Mouse (Mus musculus) left cerebral cortex, adult 2 months (tissue): ENCODE results near the gene Best1. TPM values are rescaled to one million over a fixed set of nuclear protein-coding genes. Genes with fewer than 3 reads are reported as not detected.
A peak's percentile ranks its signal among the peaks of the same experiment; 100 is the strongest.

Experiments
- DNase-seq, 2 experiments: peaks; one replicate each; pipeline ENCODE4 v3.0.0; 2021 to 2022; ENCODE audit warnings: low spot score in 2 of 2, mixed read lengths in 1 of 2; ENCODE audit errors: extremely low spot score in 1 of 2
- H3K27ac ChIP-seq: fragments of 200-600 bp; 2 replicates; pipeline ENCODE4 v1.8.1; 2022
- H3K4me3 ChIP-seq: fragments of 200-600 bp; 2 replicates; pipeline ENCODE4 v1.8.1; 2022
- CTCF ChIP-seq: fragments of 200-600 bp; IDR thresholded peaks from 2 replicates; pipeline ENCODE4 v1.8.1; 2022; ENCODE audit warnings: antibody characterized with exemption, mild to moderate bottlenecking, moderate library complexity
- intact Hi-C: fragments of 180-260 bp; cut with DNase I; formaldehyde crosslinking; loops from one replicate; pipeline ENCODE4 v1.15.1; 2025
- total RNA-seq, 2 experiments: library from RNA; stranded (reverse); gene quantifications; 2 replicates each; pipeline ENCODE4 v1.2.3; 2021

Gene Best1
- total RNA-seq, 2 experiments from 2014 or later, result 0.49 to 0.75 TPM

DNA sequence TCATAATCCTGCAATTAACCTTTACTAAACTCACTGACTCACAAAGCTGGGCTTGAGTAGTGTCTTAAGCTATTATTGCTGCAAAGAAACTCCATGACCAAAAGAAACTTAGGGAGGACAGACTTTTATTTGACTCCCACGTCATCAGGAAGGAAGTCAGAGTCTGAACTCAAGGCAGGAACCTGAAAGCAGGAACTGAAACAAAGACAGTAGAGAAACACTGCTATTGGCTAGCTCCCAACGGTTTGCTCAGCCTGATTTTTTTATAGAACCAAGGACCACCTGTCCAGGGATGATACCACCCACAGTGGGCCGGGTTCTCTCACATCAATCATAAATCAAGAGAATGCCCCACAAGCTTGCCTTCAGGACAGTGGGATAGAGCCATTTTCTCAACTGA, 49.0 kb downstream of the Best1 start:
- Histone ChIP-seq H3K4me3 (no peak overlapping the region), H3K27ac (peak overlapping the region; percentile 28; the same call in 1 of the 2 replicates)
- intact Hi-C loops, result no loop called here
- no peak for DNase-seq
- TF ChIP-seq CTCF, result no peak

DNA sequence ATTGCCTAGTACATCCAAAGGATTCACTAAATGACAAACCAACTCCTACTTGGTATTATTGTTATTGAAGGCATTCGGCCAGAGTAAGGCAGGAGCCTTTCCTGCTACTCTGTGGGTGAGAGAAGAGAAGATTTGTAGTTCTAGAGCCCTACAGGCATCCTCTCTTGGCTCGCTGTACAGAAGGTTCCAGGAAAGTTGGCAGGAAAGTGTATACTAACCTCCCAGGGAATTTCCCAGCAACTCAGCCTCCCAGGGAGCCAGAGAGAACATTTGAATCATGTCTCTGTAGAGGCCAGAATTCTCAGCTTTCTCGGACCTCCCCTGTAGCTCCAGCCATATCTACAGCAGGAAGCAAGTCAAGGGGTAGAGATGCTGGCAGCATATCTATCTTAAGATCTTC, 54.4 kb downstream of the Best1 start:
- 0 out of 2 replicates have a peak overlapping the region, but pooled peaks have one; percentile 40 for H3K27ac ChIP-seq
- no peak for TF ChIP-seq CTCF

DNA sequence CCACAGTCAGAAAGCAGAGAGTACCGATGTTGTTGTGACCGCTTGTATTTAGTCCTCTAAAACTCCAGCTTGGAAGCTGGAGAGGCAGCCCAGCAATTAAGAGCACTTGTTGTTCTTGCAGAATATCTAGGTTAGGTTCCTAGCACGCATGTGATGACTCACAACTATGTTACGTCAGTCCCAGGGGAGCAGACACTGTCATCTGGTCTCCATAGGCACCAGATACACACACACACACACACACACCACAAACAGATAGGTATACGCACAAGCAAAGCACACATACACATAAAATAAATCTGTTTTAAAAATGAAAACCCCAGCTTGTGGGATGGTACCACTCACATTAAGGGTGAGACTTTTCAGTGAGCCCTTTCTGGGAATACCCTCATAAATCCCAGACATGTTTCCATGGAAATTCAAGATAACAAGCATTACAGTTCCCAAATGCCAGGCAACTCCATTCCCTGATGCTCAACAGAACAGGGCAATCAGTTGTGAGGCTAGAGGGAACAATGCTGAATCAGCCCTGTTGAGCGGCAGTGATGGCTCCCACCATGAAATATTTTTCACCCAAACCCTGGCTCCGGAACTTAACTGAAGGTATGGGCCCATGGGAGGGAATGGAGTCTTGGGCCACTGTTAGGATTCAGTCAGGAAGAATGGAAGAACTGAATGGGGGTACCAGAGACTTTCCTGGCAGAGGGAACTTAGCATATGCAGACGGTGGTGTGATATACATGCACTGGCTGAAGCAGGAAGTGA, 55.5 kb downstream of the Best1 start:
- Histone ChIP-seq H3K4me3 (no peak overlapping the region), H3K27ac (no peak overlapping the region)
- no peak for TF ChIP-seq CTCF
- DNase-seq, result no peak
- intact Hi-C loops, result no loop called here

More for the DNA sequence above, 54.4 kb downstream of the Best1 start:
- peak in 1 of 2 experiments; percentile 28 for DNase-seq
- intact Hi-C loops, result no loop called here
- H3K4me3 ChIP-seq, result no peak overlapping the region

DNA sequence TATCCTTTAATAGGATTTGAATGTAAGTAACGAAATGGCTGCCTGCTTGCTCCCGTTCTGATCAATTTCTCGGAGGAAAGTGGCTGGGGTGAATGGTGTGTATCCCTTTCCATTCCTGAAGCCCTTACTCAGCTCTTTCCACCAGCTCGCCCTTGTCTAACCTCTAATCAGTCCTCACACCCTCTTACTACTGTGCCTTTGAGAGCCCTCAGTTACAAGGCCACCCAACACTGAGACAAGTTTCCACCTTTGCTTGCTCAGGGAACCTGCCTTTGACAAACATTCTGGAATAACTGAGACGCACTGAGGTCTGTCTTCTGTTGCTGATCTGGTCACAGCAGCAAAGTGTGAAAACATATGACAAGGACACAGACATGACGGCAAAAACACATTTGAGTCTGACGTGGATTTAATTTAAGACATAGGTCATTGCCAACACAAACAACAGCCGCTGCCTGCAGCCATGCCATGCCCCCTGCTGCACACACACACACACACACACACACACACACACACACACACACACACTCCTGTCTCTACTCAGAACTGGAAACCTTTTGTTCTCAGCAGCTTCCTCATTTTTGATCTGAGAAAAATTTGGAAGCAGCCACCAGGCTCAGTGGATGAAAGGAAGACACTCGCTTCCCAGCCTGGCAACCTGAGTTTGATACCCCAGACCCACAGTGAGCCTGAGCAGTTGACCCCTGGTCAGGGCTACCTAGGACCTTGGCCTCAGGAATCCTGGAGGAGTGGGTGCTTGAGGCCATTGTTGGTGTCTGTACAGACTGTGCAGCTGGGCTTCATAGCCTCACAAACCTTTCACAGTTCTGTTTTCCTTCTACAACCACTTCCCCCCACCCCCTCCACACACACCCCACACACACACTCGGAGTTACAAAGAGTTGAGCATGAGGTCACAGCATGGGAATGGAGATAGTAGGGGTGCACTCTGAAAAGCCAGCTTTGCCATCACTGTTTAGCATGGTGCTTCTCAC, 58.6 kb downstream of the Best1 start:
- Histone ChIP-seq H3K27ac (peak overlapping the region; percentile 28), H3K4me3 (no peak overlapping the region)
- intact Hi-C loops, result no loop called here
- no peak for TF ChIP-seq CTCF
- no peak for DNase-seq

DNA sequence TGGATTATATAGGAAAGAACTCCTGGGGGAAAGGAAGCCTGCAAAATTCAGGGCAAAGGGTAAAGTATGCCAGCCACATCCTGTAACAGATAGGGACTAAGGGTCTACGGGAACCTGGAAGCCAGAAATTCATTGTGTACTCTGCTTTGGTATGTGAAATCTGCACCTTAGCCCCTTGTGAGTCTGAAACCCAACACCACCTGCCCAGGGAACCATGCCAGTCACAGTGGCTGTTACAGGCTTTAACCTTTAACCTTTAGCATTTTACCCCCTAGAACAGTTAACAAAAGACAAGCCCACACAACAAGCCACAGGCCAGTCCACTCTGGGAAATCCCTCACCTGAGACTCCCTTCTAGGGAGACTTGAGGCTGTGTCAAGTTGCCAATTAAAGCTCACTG, 59.6 kb downstream of the Best1 start:
- Histone ChIP-seq H3K27ac (no peak overlapping the region; the same call in 1 of the 2 replicates), H3K4me3 (no peak overlapping the region)
- TF ChIP-seq CTCF, result no peak
- intact Hi-C loops, result no loop called here
- DNase-seq, result no peak

DNA sequence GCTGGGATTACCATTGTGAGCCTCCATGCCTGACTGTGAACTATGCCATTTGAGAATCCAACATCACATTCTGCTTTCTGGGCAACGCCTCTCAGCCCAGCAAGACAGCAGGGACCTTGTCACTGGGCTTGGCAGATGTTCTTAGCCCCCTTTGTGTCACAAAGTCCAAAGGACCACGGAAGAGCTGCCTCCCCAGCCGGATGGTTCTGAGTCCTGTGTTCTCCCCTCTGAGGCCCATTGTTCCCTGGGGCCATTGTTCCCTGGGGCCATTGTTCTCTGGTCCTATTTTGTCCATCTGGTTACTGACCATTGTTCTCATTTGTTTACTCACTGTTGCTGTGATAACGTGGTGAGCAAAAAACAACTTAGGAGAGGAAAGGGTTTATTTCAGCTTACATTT, 60.5 kb downstream of the Best1 start:
- Histone ChIP-seq H3K4me3 (no peak overlapping the region), H3K27ac (peak overlapping the region; percentile 57)
- TF ChIP-seq CTCF, result no peak
- no peak for DNase-seq
- intact Hi-C loops, result no loop called here

DNA sequence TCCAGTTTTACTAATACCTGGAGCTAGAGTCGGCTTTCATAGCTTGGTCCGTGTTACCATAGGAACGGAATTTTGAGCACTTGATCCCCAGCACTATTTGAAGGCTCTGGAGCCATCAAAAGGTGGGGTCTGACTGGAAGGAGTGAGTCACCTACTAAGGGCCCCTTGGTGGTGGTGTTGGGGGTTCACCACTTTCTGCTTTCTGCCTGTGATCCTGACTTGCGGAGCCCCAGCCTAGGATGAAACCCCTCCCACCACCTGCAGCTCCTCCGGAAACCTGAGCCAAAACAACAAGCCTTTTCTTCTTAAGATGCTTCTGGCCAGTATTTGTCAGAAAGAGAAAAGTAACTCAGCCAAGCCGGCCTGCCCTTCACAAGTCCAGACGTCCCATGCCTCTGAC, 61.6 kb downstream of the Best1 start:
- no peak for TF ChIP-seq CTCF
- Histone ChIP-seq H3K27ac (no peak overlapping the region; the same call in 1 of the 2 replicates), H3K4me3 (no peak overlapping the region)
- DNase-seq, result no peak
- intact Hi-C loops, result no loop called here

DNA sequence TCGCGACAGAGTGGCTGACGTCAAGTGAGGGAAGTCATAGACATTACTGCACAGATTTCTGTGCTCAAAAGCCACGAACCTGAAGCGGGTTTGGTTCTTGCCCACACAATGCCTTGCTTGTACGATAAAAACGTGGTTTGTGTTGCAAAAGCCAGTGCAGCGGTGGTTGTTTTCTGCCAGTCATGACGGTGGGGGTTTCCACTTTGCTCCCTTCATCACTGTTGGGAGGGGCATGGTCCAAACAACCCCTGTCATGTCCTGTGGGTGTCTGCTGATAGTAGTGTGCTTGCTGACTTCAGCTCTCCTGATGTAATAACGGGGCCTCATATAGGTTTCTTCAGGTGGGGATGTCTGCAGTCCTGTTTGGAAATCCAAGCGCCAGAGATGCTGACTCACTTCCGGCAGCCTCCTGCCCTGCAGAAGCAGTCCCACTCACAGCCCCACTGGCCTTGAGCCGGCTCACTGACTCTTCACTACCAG, 62.6 kb downstream of the Best1 start:
- intact Hi-C loops, result no loop called here
- no peak for DNase-seq
- Histone ChIP-seq H3K27ac (peak overlapping the region; percentile 24; the same call in 1 of the 2 replicates), H3K4me3 (no peak overlapping the region)
- TF ChIP-seq CTCF, result no peak

DNA sequence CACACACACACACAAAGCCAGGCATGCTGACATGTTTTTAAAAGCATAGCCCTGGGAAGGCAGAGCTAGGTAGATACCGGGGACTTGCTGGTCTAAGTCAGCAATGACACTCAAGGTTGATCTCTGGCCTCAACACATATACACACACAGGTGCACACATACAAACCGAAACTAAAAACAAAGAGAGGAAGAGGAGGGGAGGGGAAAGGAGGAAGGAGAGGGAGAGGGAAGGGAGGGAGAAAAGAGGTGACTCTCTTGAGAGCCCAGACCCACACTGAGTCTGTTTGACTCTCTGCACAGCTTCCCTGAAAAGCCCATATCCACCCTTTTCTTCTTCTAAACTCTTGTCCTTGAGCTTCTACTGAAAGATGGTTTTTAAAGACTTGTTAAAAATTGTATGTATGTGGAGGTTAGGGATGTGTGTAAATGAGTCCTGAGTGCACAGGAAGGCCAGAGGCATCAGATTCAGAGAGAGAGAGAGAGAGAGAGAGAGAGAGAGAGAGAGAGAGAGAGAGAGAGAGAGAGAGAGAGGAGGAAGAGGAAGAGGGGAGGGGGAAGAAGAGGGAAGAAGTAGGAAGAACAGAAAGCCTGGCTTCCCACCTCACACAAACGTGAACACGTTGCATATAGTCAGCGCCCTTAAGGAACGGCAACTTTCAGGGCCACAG, 63.1 kb downstream of the Best1 start:
- TF ChIP-seq CTCF, result no peak
- intact Hi-C loops, result no loop called here
- DNase-seq, result no peak

DNA sequence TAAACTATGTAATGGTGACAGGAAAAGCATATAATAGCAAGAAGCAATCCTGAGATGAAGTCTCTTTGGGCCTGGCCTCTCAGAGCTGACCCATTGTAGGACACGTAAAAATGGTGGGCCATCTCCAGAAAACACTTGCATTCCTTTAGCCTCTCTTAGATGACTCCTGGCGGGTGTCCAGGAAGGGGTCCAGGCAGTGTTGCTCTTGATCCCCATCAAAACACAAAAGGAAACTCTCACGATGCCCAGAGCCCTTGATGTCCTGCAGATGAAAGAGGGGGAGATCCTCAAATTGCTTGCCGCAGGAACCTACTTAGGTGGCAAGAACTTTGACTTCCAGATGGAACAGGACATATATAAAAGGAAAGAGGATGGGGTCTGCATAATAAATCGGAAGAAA, 64.0 kb downstream of the Best1 start:
- DNase-seq, result no peak
- no peak overlapping the region for H3K27ac ChIP-seq
- intact Hi-C loops, result no loop called here
- no peak overlapping the region for H3K4me3 ChIP-seq
- no peak for TF ChIP-seq CTCF

More for the DNA sequence above, 63.1 kb downstream of the Best1 start:
- H3K27ac ChIP-seq, result peak overlapping the region; percentile 24; the same call in 1 of the 2 replicates
- no peak overlapping the region for H3K4me3 ChIP-seq

DNA sequence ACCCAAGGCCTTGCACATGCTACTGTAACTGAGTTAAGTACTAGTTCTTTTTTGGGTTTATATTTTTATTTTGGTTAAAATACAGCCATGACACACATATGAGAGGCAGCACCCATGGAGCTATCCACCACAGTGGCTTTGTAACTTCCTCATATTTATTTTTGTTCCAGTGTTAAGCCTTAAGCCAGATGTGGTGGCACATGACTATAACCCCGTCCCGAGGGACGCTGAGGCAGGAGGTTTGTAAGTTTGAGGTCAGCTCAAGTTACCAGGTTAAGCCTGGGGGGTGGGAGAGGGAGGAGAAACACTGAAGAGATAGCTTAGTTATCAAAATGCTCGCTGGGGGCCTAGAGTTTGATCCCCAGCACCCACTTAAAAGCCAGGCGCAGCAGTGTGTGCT, 64.9 kb downstream of the Best1 start:
- no peak overlapping the region for H3K27ac ChIP-seq
- H3K4me3 ChIP-seq, result no peak overlapping the region
- no peak for TF ChIP-seq CTCF
- DNase-seq, result no peak
- intact Hi-C loops, result no loop called here

Other genes with a start within 250 kb of the Best1 start
- not detected for gene Scgb2a2, start 154.1 kb downstream of the Best1 start, total RNA-seq
- 10 to 100 TPM; 28.1 to 28.3 TPM for gene Incenp, start 102.1 kb downstream of the Best1 start, total RNA-seq
- gene Fth1, start 21.0 kb downstream of the Best1 start, total RNA-seq, result 1,000 to 10,000 TPM; 2,213 to 2,341 TPM
- gene Rab3il1, start within 50 bp of the Best1 start, total RNA-seq, result 1 to 10 TPM; 9.4 TPM
- gene Fads3, start 39.9 kb upstream of the Best1 start, total RNA-seq, result 10 to 100 TPM; 26.6 to 28.1 TPM
- 100 to 1,000 TPM; 109 to 121 TPM for gene Fads2, start 100.1 kb upstream of the Best1 start, total RNA-seq
- gene Fads1, start 181.3 kb upstream of the Best1 start, total RNA-seq, result 100 to 1,000 TPM; 181 to 201 TPM
- 10 to 100 TPM; 55.9 to 64.2 TPM for gene Tmem258, start 202.4 kb upstream of the Best1 start, total RNA-seq
- 10 to 100 TPM; 10.5 to 11.6 TPM for gene Fen1, start 202.5 kb upstream of the Best1 start, total RNA-seq
- gene Myrf, start 239.1 kb upstream of the Best1 start, total RNA-seq, result 10 to 100 TPM; 14.0 to 15.3 TPM